Mouse (Mus musculus) ovary, postnatal 14 days (tissue): ENCODE results near the gene 6030458C11Rik.

Experiments
- DNase-seq: peaks from one replicate; pipeline ENCODE4 v3.0.0; 2022; ENCODE audit warnings: low spot score

6030458C11Rik gene

DNA sequence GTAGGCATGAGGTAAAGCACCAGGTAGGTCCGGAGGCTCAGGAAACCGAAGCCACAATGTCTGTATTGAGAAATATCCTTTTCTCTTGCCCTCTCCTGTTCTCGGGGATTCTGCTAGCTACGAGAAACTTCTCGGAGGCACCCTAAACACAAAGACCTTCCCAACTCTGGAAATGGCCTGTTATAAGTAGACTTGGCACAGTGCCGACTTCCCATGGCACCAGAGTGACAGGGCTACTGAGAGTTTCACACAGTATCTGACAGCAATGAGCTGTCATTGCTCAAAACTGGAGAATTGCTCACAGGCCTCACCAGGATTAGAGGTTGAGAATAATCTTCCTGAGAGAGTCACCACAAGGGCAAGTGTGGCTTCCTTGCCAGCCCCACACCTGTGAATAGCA lies 63.7 kb downstream of the 6030458C11Rik start:
- DNase-seq: no peak

GRCm38 (mm10) chr15:12758461-12758860 lies 66.0 kb downstream of the 6030458C11Rik start:
- no peak for DNase-seq
